Mouse (Mus musculus) lung, embryonic 14.5 days (tissue): ENCODE measurements around the gene Atp23. TPM values are rescaled to one million over a fixed set of nuclear protein-coding genes. Genes with fewer than 3 reads are reported as not detected.
A peak's percentile ranks its signal among the peaks of the same experiment; 100 is the strongest.

Source experiments
- ATAC-seq: fragments of 200-750 bp; cut with Nextera tagmentation; 2 replicates; pipeline ENCODE4 v1.8.0; 2017; ENCODE audit warnings: mild to moderate bottlenecking, moderate TSS enrichment, moderate library complexity; ENCODE audit not compliant: insufficient read depth
- DNase-seq: peaks from one replicate; pipeline ENCODE4 v3.0.0-alpha.2; 2015
- H3K27ac ChIP-seq: fragments of 300-500 bp; sonication (generic); 2 replicates; pipeline ENCODE4 v1.5.1; 2014; ENCODE audit warnings: low read depth, mild to moderate bottlenecking, moderate library complexity
- H3K27me3 ChIP-seq: fragments of 300-500 bp; sonication (generic); 2 replicates; pipeline ENCODE4 v1.6.1; 2014; ENCODE audit warnings: low read length, control low read depth; ENCODE audit not compliant: insufficient read depth
- H3K36me3 ChIP-seq: fragments of 300-500 bp; sonication (generic); 2 replicates; pipeline ENCODE4 v1.6.1; 2014; ENCODE audit warnings: control low read depth; ENCODE audit not compliant: insufficient read depth
- H3K4me1 ChIP-seq: fragments of 300-500 bp; sonication (generic); 2 replicates; pipeline ENCODE4 v1.6.1; 2014; ENCODE audit warnings: antibody characterized with exemption, control low read depth; ENCODE audit not compliant: insufficient read depth
- H3K4me2 ChIP-seq: fragments of 300-500 bp; sonication (generic); 2 replicates; pipeline ENCODE4 v1.6.1; 2014; ENCODE audit warnings: mild to moderate bottlenecking
- H3K4me3 ChIP-seq: fragments of 300-500 bp; sonication (generic); 2 replicates; pipeline ENCODE4 v1.5.1; 2014; ENCODE audit warnings: low read depth, low read length
- H3K9ac ChIP-seq: fragments of 300-500 bp; sonication (generic); 2 replicates; pipeline ENCODE4 v1.6.1; 2014
- H3K9me3 ChIP-seq: fragments of 300-500 bp; sonication (generic); 2 replicates; pipeline ENCODE4 v1.6.1; 2016; ENCODE audit warnings: low read depth, low read length, control low read depth
- CTCF ChIP-seq: IDR thresholded peaks from 2 replicates; pipeline ENCODE4 v1.5.1; 2016; ENCODE audit warnings: antibody characterized with exemption, low read depth
- WGBS: fragments of 180-500 bp; shearing (Covaris S2); extraction: QIAGEN DNeasy Blood & Tissue Kit; methylation state at CpG from one replicate; pipeline ENCODE4 v1.1.7; 2014; 5-methylcytosine and 5-hydroxymethylcytosine counted together
- polyA plus RNA-seq: library from polyadenylated mRNA; unstranded; fragments of >200 nt; fragmentation: Nextera tagmentation; extraction: Ambion mirVana; gene quantifications from 2 replicates; pipeline ENCODE4 v1.2.1, GENCODE M21; 2014

Gene Atp23
- polyA plus RNA-seq, 1 experiment from 2014 or later, result 25.7 TPM

- no peak for DNase-seq
- Histone ChIP-seq H3K9ac (peak overlapping the region; percentile 25; the same call in 1 of the 2 replicates), H3K4me3 (no peak overlapping the region), H3K4me1 (peaks cover 24% of the 10 kb centered on the region), H3K9me3 (no peaks in the 10 kb centered on the region; the same call in 1 of the 2 replicates), H3K36me3 (no peaks in the 10 kb centered on the region), H3K27me3 (no peaks in the 10 kb centered on the region), H3K27ac (peak overlapping the region; percentile 78; the same call in 1 of the 2 replicates), H3K4me2 (peak overlapping the region; percentile 14; the same call in 1 of the 2 replicates)
- no peak for ATAC-seq
- 85% methylated on average over 8 of the region's 8 CpGs for WGBS
- no peak for TF ChIP-seq CTCF
Measured at GRCm38 (mm10) chr10:126935121-126935520, 34.0 kb upstream of the Atp23 start.

GRCm38 (mm10) chr10:126934561-126934960 is 33.4 kb upstream of the Atp23 start:
- Histone ChIP-seq H3K9me3 (no peaks in the 10 kb centered on the region; the same call in 1 of the 2 replicates), H3K9ac (no peak overlapping the region), H3K27ac (no peak overlapping the region), H3K4me1 (peaks cover 30% of the 10 kb centered on the region), H3K27me3 (no peaks in the 10 kb centered on the region), H3K4me3 (no peak overlapping the region), H3K36me3 (no peaks in the 10 kb centered on the region), H3K4me2 (no peak overlapping the region)
- no peak for ATAC-seq
- WGBS, result 77% methylated on average over 13 of the region's 13 CpGs
- TF ChIP-seq CTCF, result no peak
- DNase-seq, result peak; percentile 20

GRCm38 (mm10) chr10:126931760-126932139 is 30.6 kb upstream of the Atp23 start:
- H3K27me3 ChIP-seq, result no peaks in the 10 kb centered on the region
- H3K27ac ChIP-seq, result peak overlapping the region; percentile 99
- H3K36me3 ChIP-seq, result no peaks in the 10 kb centered on the region
- ATAC-seq (no peak), DNase-seq (no peak)
- no peak overlapping the region for H3K4me3 ChIP-seq
- no peak for TF ChIP-seq CTCF
- peak overlapping the region; percentile 21; the same call in 1 of the 2 replicates for H3K9ac ChIP-seq
- H3K4me2 ChIP-seq, result peak overlapping the region; percentile 32
- no peaks in the 10 kb centered on the region for H3K9me3 ChIP-seq
- H3K4me1 ChIP-seq, result peaks cover 51% of the 10 kb centered on the region

- Histone ChIP-seq H3K27me3 (no peaks in the 10 kb centered on the region), H3K36me3 (no peaks in the 10 kb centered on the region), H3K4me1 (peaks cover 51% of the 10 kb centered on the region), H3K9me3 (no peaks in the 10 kb centered on the region), H3K4me2 (peak overlapping the region; percentile 32), H3K4me3 (no peak overlapping the region), H3K9ac (peak overlapping the region; percentile 21; the same call in 1 of the 2 replicates), H3K27ac (peak overlapping the region; percentile 99)
- no peak for TF ChIP-seq CTCF
- WGBS, result 20% methylated on average over 8 of the region's 8 CpGs
- peak; percentile 36 for ATAC-seq
- DNase-seq, result peak; percentile 66
Measured at GRCm38 (mm10) chr10:126931123-126931759, 30.1 kb upstream of the Atp23 start.

GRCm38 (mm10) chr10:126930270-126931121 is 29.3 kb upstream of the Atp23 start:
- no peak for TF ChIP-seq CTCF
- Histone ChIP-seq H3K4me3 (peak overlapping the region; percentile 11; the same call in 1 of the 2 replicates), H3K9ac (peak overlapping the region; percentile 57), H3K27me3 (no peaks in the 10 kb centered on the region), H3K36me3 (no peaks in the 10 kb centered on the region), H3K4me1 (peaks cover 45% of the 10 kb centered on the region), H3K4me2 (peak overlapping the region; percentile 83), H3K27ac (peak overlapping the region; percentile 99), H3K9me3 (no peaks in the 10 kb centered on the region)
- peak; percentile 89 for DNase-seq
- ATAC-seq, result peak; percentile 81
- WGBS, result 21% methylated on average over 15 of the region's 15 CpGs

- Histone ChIP-seq H3K27ac (peak overlapping the region; percentile 99), H3K36me3 (no peaks in the 10 kb centered on the region), H3K9ac (no peak overlapping the region), H3K4me3 (0 out of 2 replicates have a peak overlapping the region, but pooled peaks have one; percentile 1), H3K9me3 (no peaks in the 10 kb centered on the region), H3K27me3 (no peaks in the 10 kb centered on the region), H3K4me2 (peak overlapping the region; percentile 83; the same call in 1 of the 2 replicates), H3K4me1 (peaks cover 40% of the 10 kb centered on the region)
- TF ChIP-seq CTCF, result no peak
- 46% methylated on average over 3 of the region's 3 CpGs for WGBS
- ATAC-seq (no peak), DNase-seq (no peak)
Measured at GRCm38 (mm10) chr10:126929543-126929942, 28.4 kb upstream of the Atp23 start.

GRCm38 (mm10) chr10:126928819-126929206 is 27.7 kb upstream of the Atp23 start:
- peaks cover 43% of the 10 kb centered on the region for H3K4me1 ChIP-seq
- WGBS, result 18% methylated on average over 12 of the region's 12 CpGs
- no peaks in the 10 kb centered on the region for H3K9me3 ChIP-seq
- peak overlapping the region; percentile 75 for H3K9ac ChIP-seq
- DNase-seq, result no peak
- no peaks in the 10 kb centered on the region for H3K36me3 ChIP-seq
- H3K4me3 ChIP-seq, result peak overlapping the region; percentile 46
- peak overlapping the region; percentile 83 for H3K4me2 ChIP-seq
- no peaks in the 10 kb centered on the region for H3K27me3 ChIP-seq
- no peak for ATAC-seq
- TF ChIP-seq CTCF, result no peak
- H3K27ac ChIP-seq, result peak overlapping the region; percentile 99
